Mouse (Mus musculus) limb, embryonic 12.5 days (tissue): ENCODE measurements around the gene Chmp1a. TPM values are rescaled to one million over a fixed set of nuclear protein-coding genes. Genes with fewer than 3 reads are reported as not detected.
A peak's percentile ranks its signal among the peaks of the same experiment; 100 is the strongest.
"Not testable (repeated sequence)": the region's sequence is repeated elsewhere in the genome, so short reads cannot be mapped to it uniquely, and the experiment has no call there.

Experiments
- ATAC-seq: fragments of 200-750 bp; cut with Nextera tagmentation; 2 replicates; pipeline ENCODE4 v1.8.0; 2017; ENCODE audit warnings: low read depth, moderate TSS enrichment; ENCODE audit not compliant: insufficient number of reproducible peaks, insufficient read depth, low FRiP score, low TSS enrichment
- H3K27ac ChIP-seq: fragments of 300-500 bp; sonication (generic); 2 replicates; pipeline ENCODE4 v1.5.1; 2016; ENCODE audit warnings: mild to moderate bottlenecking, moderate library complexity
- H3K27me3 ChIP-seq: fragments of 300-500 bp; sonication (generic); 2 replicates; pipeline ENCODE4 v1.6.1; 2016; ENCODE audit warnings: mild to moderate bottlenecking, moderate library complexity
- H3K36me3 ChIP-seq: fragments of 300-500 bp; sonication (generic); 2 replicates; pipeline ENCODE4 v1.6.1; 2016; ENCODE audit warnings: mild to moderate bottlenecking, moderate library complexity
- H3K4me1 ChIP-seq: fragments of 300-500 bp; sonication (generic); replicated peaks from 2 replicates; pipeline ENCODE4 v1.6.1; 2016
- H3K4me2 ChIP-seq: fragments of 300-500 bp; sonication (generic); 2 replicates; pipeline ENCODE4 v1.6.1; 2016; ENCODE audit warnings: mild to moderate bottlenecking, moderate library complexity
- H3K4me3 ChIP-seq: fragments of 300-500 bp; sonication (generic); replicated peaks from 2 replicates; pipeline ENCODE4 v1.5.1; 2016; ENCODE audit warnings: mild to moderate bottlenecking
- H3K9ac ChIP-seq: fragments of 300-500 bp; sonication (generic); replicated peaks from 2 replicates; pipeline ENCODE4 v1.6.1; 2016; ENCODE audit warnings: mild to moderate bottlenecking, moderate library complexity
- H3K9me3 ChIP-seq: fragments of 300-500 bp; sonication (generic); 2 replicates; pipeline ENCODE4 v1.6.1; 2016; ENCODE audit warnings: mild to moderate bottlenecking, moderate library complexity
- WGBS: fragments of 180-500 bp; shearing (Covaris S2); methylation state at CpG from one replicate; pipeline ENCODE4 v1.1.7; 2016; 5-methylcytosine and 5-hydroxymethylcytosine counted together
- polyA plus RNA-seq: library from polyadenylated mRNA; unstranded; fragments of >200 nt; fragmentation: Nextera tagmentation; extraction: Ambion mirVana; gene quantifications from 2 replicates; pipeline ENCODE4 v1.2.1, GENCODE M21; 2016

The Chmp1a gene
- 135 and 140 TPM in 2 replicates for polyA plus RNA-seq

DNA sequence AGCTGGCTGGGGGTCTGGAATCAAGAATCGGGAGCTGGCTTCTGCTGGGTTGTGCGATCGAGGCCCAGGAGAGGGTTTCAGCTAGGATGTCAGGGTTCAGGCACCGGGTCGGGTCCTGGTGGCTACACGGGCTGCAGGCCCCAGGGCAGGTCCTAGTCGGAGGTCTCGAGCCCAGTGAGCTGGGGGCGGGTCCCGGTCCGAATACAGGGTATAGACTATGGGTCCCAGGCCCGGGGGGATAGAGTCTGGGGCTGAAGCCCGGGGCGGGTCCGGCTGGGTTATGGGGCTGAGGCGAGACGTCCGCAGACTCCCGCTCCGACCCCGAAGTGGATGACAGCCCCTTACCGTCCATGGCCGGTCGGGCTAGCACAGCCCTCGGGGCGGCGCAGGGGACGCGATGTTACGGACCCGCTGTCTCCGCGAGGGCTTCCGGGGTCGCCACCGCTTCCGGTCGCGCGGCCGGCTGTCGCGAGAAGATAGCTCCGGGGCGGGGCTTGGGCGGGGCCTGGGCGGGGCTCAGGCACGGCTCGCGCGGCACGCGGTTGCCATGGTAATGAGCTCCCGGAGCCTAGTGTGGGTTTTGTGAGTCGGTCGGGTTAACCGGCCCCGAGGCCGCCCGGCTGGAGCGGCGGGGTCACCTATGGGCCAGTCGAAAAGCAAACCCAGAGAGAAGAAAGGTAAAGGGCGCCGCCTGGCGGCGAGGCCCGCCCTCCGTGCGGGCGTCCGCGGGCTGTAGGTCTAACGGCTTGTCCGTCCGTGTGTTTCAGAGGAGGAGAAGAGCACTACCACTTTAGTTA is at the start of gene Chmp1a, which contains the start of gene Spata33:
Chmp1a (minus strand) TSS at position 443 of the 797 bp plus-strand sequence.
Spata33 (plus strand) TSS at position 512 of the 797 bp plus-strand sequence.
- under 1% methylated on average over 76 of the region's 76 CpGs for WGBS
- H3K4me1 ChIP-seq: peaks cover 17% of the 10 kb centered on the region
- H3K9me3 ChIP-seq: no peaks in the 10 kb centered on the region
- peak within 1 kb of the TSS; percentile 53 for H3K27ac ChIP-seq
- no peaks in the 10 kb centered on the region for H3K27me3 ChIP-seq
- H3K9ac ChIP-seq: peak within 1 kb of the TSS; percentile 92
- peaks cover 32% of the 10 kb centered on the region for H3K36me3 ChIP-seq
- ATAC-seq: peak; percentile 91
- peak within 1 kb of the TSS; percentile 98 for H3K4me3 ChIP-seq
- peak within 1 kb of the TSS; percentile 90 for H3K4me2 ChIP-seq

GRCm38 (mm10) chr8:123257593-123257992 is 45.0 kb upstream of the Chmp1a start:
- Histone ChIP-seq H3K36me3 (peaks cover 62% of the 10 kb centered on the region), H3K4me1 (peaks cover 21% of the 10 kb centered on the region)
- H3K4me3 ChIP-seq, H3K9ac ChIP-seq, H3K27me3 ChIP-seq, ATAC-seq, H3K27ac ChIP-seq, H3K9me3 ChIP-seq, H3K4me2 ChIP-seq: not testable (repeated sequence)
- WGBS: 86% methylated on average over 8 of the region's 8 CpGs

DNA sequence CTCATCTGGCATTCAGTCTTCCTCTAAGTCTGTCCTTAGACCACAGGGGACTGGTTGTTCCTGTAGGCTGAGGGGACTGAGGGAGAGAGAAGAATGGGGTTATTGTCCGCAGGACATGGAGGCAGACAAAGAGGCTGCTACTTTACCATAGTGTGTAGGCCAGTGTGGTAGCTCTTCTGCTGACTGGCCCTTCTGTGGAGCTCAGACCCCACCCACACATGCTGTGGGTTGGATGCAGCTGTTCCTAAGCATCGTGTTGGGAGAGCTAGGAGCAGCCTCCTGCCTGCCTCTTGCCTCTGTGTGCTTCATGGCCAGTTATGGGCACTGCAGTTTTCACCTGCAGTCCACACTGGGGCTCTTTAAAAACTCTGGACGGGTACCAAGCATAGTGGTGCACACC is 44.6 kb upstream of the Chmp1a start:
- Histone ChIP-seq H3K36me3 (peaks cover 58% of the 10 kb centered on the region), H3K4me2 (no peak overlapping the region), H3K9me3 (no peaks in the 10 kb centered on the region), H3K27ac (no peak overlapping the region), H3K4me1 (peaks cover 24% of the 10 kb centered on the region), H3K9ac (no peak overlapping the region), H3K4me3 (no peak overlapping the region), H3K27me3 (no peaks in the 10 kb centered on the region)
- WGBS: 87% methylated on average over 3 of the region's 3 CpGs
- no peak for ATAC-seq

DNA sequence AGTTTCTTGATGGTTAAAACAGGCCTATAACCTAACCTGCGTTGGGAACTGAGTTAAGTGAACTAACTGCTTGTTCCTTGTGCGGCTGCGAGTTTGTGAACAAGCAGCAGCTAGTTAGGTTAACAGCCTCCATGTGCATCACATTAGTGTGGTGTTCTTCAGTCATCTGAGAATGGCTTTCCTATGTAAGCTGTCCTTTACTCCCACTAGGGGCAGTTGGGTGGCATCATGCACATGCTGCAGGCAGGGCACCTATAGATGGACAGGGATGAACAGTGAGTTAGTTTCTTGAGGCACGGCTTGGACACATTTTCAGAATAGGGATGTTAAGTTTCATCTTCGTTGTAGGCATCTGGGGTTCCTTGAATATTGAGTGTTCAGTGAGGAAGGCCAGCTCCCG is 42.6 kb upstream of the Chmp1a start:
- no peak for ATAC-seq
- Histone ChIP-seq H3K4me1 (peaks cover 24% of the 10 kb centered on the region), H3K4me2 (peak overlapping the region; percentile 95), H3K27ac (no peak overlapping the region), H3K4me3 (peak overlapping the region; percentile 96), H3K9ac (peak overlapping the region; percentile 95), H3K36me3 (peaks cover 63% of the 10 kb centered on the region), H3K27me3 (no peaks in the 10 kb centered on the region), H3K9me3 (no peaks in the 10 kb centered on the region)
- 65% methylated on average over 6 of the region's 6 CpGs for WGBS

DNA sequence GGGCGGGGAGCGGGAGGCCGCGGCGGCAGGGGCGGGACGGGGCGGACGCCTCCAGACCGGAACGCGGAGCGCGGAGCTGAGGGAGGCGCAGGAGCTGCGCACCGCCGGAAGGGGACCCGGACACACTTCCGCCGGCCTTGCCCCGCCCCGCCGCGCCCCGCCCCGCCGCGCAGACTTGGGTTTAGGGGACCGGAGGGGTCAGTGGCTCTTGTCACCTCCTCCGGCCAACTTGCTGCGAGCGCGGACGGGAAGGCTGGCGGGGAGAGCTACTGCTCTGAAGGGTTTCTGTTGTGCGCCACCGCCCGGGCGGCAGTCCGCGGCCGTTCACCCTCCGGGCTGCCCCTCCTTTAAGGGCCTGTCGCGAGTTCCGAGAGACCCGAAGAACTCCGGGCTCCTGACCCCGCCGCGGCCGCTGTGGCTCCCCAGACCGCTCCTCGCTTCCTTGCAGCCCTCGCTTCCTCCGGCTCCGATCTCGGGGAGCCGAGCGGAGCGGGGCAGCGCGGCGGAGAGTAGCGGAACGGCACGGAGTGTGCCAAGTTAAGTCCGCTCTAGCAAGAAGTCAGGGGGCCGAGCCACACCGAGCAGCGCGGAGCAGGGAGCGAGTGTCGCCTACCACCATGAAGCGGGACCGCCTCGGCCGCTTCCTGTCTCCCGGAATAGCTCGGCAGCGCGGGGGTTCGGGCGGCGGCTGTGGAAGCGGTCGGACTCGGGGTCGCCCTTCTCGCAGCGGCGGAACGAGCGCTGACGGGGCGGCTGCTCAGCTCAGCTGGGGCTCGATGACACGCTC is 41.7 kb upstream of the Chmp1a start, which contains the start of the genes Zfp276 and Vps9d1:
Zfp276 (plus strand) TSS at position 97 of the 787 bp plus-strand sequence.
Vps9d1 (minus strand) TSS at position 250 of the 787 bp plus-strand sequence.
- ATAC-seq: peak; percentile 91
- WGBS: 1% methylated on average over 79 of the region's 99 CpGs
- peaks cover 63% of the 10 kb centered on the region for H3K36me3 ChIP-seq

DNA sequence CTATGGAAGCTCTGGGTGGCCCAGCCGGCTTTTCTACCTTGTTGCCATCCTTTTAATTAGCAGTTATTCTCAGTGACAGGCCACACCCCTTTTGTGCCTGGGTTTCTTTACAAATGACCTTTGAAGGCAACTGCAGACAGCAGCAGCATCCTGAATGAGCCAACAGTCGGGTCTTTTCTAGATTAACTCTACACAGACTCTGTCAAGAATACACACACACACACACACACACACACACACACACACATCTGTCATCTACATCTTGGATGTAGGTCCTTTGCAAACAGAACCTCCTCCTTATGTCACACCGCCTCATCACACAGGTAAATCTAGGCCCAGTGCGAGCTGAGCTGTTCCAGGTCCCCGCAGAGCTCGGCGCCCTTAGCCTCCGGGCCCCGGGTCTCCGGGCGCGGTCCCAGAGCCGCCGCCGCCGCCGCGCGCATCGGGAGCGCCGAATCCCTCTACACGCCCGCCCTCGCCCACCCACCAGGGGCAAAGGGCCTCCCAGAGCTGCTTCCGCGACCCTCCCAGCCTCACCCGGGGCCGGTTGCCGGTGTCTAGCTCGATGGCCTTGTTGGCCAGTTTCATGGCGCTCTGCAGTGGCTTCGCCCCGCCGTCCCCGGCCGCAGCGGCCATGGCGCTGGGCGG is 41.0 kb upstream of the Chmp1a start:
- Histone ChIP-seq H3K9me3 (no peaks in the 10 kb centered on the region), H3K27ac (peak overlapping the region; percentile 83), H3K9ac (peak overlapping the region; percentile 95), H3K4me3 (peak overlapping the region; percentile 96), H3K4me2 (peak overlapping the region; percentile 95), H3K36me3 (peaks cover 63% of the 10 kb centered on the region), H3K4me1 (peaks cover 24% of the 10 kb centered on the region), H3K27me3 (no peaks in the 10 kb centered on the region)
- peak; percentile 49 for ATAC-seq
- WGBS: under 1% methylated on average over 40 of the region's 40 CpGs

More for the DNA sequence above, 41.7 kb upstream of the Chmp1a start, which contains the start of the genes Zfp276 and Vps9d1:
- Histone ChIP-seq H3K27ac (peak within 1 kb of the TSS; percentile 83), H3K4me3 (peak within 1 kb of the TSS; percentile 96), H3K4me2 (peak within 1 kb of the TSS; percentile 95), H3K27me3 (no peaks in the 10 kb centered on the region), H3K9ac (peak within 1 kb of the TSS; percentile 95), H3K9me3 (no peaks in the 10 kb centered on the region), H3K4me1 (peaks cover 24% of the 10 kb centered on the region)

- no peaks in the 10 kb centered on the region for H3K9me3 ChIP-seq
- no peak for ATAC-seq
- H3K4me2 ChIP-seq: peak overlapping the region; percentile 95
- H3K36me3 ChIP-seq: peaks cover 63% of the 10 kb centered on the region
- no peak overlapping the region for H3K27ac ChIP-seq
- H3K4me1 ChIP-seq: peaks cover 24% of the 10 kb centered on the region
- H3K27me3 ChIP-seq: no peaks in the 10 kb centered on the region
- peak overlapping the region; percentile 96 for H3K4me3 ChIP-seq
- WGBS: 54% methylated on average over 4 of the region's 4 CpGs
- H3K9ac ChIP-seq: peak overlapping the region; percentile 95
Observed at GRCm38 (mm10) chr8:123252925-123253324, 40.4 kb upstream of the Chmp1a start.

DNA sequence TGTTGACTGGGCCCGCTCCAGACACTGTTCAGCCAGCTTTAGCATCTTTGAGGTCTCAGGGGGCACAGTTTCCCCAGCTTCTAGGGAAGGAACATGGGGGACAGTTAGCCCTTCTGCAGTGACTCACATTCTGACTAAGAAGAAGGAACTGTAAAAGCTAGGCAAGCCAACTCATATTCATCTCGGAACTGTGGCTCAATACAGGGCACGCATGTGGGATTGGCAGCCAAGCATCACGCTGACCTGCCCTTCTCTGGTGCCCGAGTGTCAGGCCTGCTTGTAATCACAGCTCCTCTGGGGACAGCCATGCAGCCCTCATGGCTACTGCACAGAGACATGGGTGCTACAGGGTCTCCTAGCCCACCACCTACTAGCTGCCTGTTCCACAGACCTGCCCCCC is 38.4 kb upstream of the Chmp1a start:
- H3K4me3 ChIP-seq: no peak overlapping the region
- WGBS: 95% methylated on average over 5 of the region's 5 CpGs
- H3K27ac ChIP-seq: no peak overlapping the region
- peaks cover 64% of the 10 kb centered on the region for H3K36me3 ChIP-seq
- H3K4me1 ChIP-seq: peaks cover 24% of the 10 kb centered on the region
- no peak overlapping the region for H3K9ac ChIP-seq
- no peaks in the 10 kb centered on the region for H3K27me3 ChIP-seq
- no peak for ATAC-seq
- H3K9me3 ChIP-seq: no peaks in the 10 kb centered on the region
- no peak overlapping the region for H3K4me2 ChIP-seq

- Histone ChIP-seq H3K27ac (no peak overlapping the region), H3K36me3 (peaks cover 84% of the 10 kb centered on the region), H3K9ac (no peak overlapping the region), H3K4me1 (peaks cover 12% of the 10 kb centered on the region), H3K9me3 (no peaks in the 10 kb centered on the region), H3K27me3 (no peaks in the 10 kb centered on the region), H3K4me2 (no peak overlapping the region), H3K4me3 (no peak overlapping the region)
- 97% methylated on average over 8 of the region's 8 CpGs for WGBS
- no peak for ATAC-seq
Observed at GRCm38 (mm10) chr8:123248596-123248995, 36.0 kb upstream of the Chmp1a start.

GRCm38 (mm10) chr8:123247748-123248147 is 35.2 kb upstream of the Chmp1a start:
- Histone ChIP-seq H3K27me3 (no peaks in the 10 kb centered on the region), H3K4me1 (peaks cover 5% of the 10 kb centered on the region), H3K9me3 (no peaks in the 10 kb centered on the region), H3K4me2 (no peak overlapping the region), H3K4me3 (no peak overlapping the region), H3K36me3 (peaks cover 93% of the 10 kb centered on the region), H3K9ac (no peak overlapping the region), H3K27ac (no peak overlapping the region)
- WGBS: 96% methylated on average over 6 of the region's 6 CpGs
- no peak for ATAC-seq
